Mouse (Mus musculus): ENCODE measurements around the gene Rph3al. TPM values are rescaled to one million over a fixed set of nuclear protein-coding genes. Genes with fewer than 3 reads are reported as not detected.

Gene Rph3al
- polyA plus RNA-seq (2015; fragmentation: Nextera tagmentation; extraction: Ambion mirVana): 14.5 and 15.4 TPM in 2 replicates

GRCm38 (mm10) chr11:75938379-75938906, at the start of gene Rph3al:
TSS of gene Rph3al (minus strand) at chr11:75938429.
- H3K4me1 ChIP-seq (replicated peaks; ENCODE audit: insufficient read depth, low read length): peaks cover 31% of the 10 kb centered on the region
- ATAC-seq (replicated peaks; ENCODE audit: low FRiP score, low read depth) (no peak), DNase-seq (ENCODE audit: low spot score) (no peak)
- H3K9ac ChIP-seq (ENCODE audit: low read depth, low read length): peak within 1 kb of the TSS; percentile 5; the same call in 1 of the 2 replicates
- H3K4me3 ChIP-seq (replicated peaks; ENCODE audit: low read depth, low read length): peak within 1 kb of the TSS; percentile 0; the same call in 1 of the 2 replicates
- H3K9me3 ChIP-seq (replicated peaks; ENCODE audit: low read length): no peaks in the 10 kb centered on the region
- 51% methylated on average over 6 of the region's 6 CpGs for WGBS
- TF ChIP-seq CTCF (IDR thresholded peaks at IDR 0.05; ENCODE audit: low read depth): no peak
- H3K27me3 ChIP-seq (ENCODE audit: insufficient read depth, low read length): no peaks in the 10 kb centered on the region
- H3K27ac ChIP-seq: peak within 1 kb of the TSS; percentile 72
- peak within 1 kb of the TSS; percentile 37 for H3K4me2 ChIP-seq (ENCODE audit: low read length)
- no peaks in the 10 kb centered on the region for H3K36me3 ChIP-seq (ENCODE audit: insufficient read depth, low read length)

DNA sequence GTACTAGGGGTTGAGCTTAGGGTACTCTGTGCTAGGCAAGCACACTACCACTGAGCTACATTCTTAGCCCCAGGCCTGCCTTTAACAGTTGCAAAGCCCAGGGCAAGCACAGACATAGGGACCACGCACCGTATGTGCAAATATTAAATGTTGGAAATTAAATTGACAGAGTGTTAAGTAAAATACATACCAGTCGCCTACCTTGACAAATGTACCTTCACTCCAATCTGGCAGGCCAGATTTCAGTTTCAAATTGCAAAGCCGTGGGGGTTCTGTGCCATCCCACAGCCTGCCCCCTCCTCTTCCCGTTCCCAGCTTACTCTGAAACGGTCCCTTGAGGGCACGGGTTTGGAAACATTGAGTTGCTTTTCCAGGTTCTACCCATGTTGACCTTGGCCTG, 47.7 kb upstream of the Rph3al start:
- Histone ChIP-seq H3K27ac (no peak overlapping the region), H3K36me3 (ENCODE audit: insufficient read depth, low read length) (no peaks in the 10 kb centered on the region), H3K4me3 (replicated peaks; ENCODE audit: low read depth, low read length) (no peak overlapping the region), H3K4me1 (replicated peaks; ENCODE audit: insufficient read depth, low read length) (no peaks in the 10 kb centered on the region), H3K9me3 (replicated peaks; ENCODE audit: low read length) (no peaks in the 10 kb centered on the region), H3K9ac (ENCODE audit: low read depth, low read length) (no peak overlapping the region), H3K27me3 (ENCODE audit: insufficient read depth, low read length) (no peaks in the 10 kb centered on the region), H3K4me2 (ENCODE audit: low read length) (no peak overlapping the region)
- no peak for ATAC-seq (replicated peaks; ENCODE audit: low FRiP score, low read depth)
- no peak for TF ChIP-seq CTCF (IDR thresholded peaks at IDR 0.05; ENCODE audit: low read depth)
- 63% methylated on average over 7 of the region's 7 CpGs for WGBS
- DNase-seq (ENCODE audit: low spot score): no peak

DNA sequence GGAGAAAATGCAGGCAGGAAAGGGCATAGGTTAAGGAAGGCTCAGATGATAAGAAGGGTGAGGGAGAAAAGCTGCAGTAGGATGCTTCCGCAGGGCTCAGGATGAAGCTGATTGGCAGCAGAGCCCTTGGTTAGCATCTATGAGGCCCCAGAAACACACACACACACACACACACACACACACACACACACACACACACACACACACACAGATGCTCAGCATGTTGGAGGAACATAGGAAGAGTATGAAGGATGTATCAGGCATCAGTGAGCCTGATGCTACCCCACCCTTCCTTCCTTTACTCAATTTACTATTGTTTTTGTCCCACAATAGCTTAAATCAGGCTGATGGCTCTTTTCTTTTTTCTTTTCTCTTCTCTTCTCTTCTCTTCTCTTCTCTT, 46.4 kb upstream of the Rph3al start:
- H3K4me2 ChIP-seq (ENCODE audit: low read length): no peak overlapping the region
- 69% methylated on average over 1 of the region's 1 CpGs for WGBS
- no peak overlapping the region for H3K9ac ChIP-seq (ENCODE audit: low read depth, low read length)
- DNase-seq (ENCODE audit: low spot score): no peak
- no peak overlapping the region for H3K4me3 ChIP-seq (replicated peaks; ENCODE audit: low read depth, low read length)
- no peak for TF ChIP-seq CTCF (IDR thresholded peaks at IDR 0.05; ENCODE audit: low read depth)
- H3K9me3 ChIP-seq (replicated peaks; ENCODE audit: low read length): no peaks in the 10 kb centered on the region
- H3K36me3 ChIP-seq (ENCODE audit: insufficient read depth, low read length): no peaks in the 10 kb centered on the region
- no peak for ATAC-seq (replicated peaks; ENCODE audit: low FRiP score, low read depth)
- no peaks in the 10 kb centered on the region for H3K27me3 ChIP-seq (ENCODE audit: insufficient read depth, low read length)
- H3K27ac ChIP-seq: no peak overlapping the region
- H3K4me1 ChIP-seq (replicated peaks; ENCODE audit: insufficient read depth, low read length): no peaks in the 10 kb centered on the region

DNA sequence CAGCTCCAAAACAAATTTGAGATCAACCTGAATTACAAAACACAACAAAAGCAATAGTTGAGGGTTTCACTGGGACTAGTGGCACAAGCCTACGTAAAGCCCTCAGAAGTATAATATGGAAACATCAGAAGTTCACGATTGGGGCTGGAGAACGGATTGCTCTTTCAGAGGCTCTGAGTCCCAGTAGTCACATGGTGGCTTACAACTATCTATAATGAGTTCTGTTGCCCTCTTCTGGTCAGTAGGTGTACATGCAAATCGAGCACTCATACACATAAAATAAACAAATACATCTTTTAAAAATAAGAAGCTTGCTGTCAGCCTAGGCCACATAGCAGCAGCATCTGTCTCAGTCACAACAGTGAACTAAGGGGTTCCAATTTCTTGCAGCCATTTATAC, 45.0 kb upstream of the Rph3al start:
- H3K4me1 ChIP-seq (replicated peaks; ENCODE audit: insufficient read depth, low read length): no peaks in the 10 kb centered on the region
- no peaks in the 10 kb centered on the region for H3K27me3 ChIP-seq (ENCODE audit: insufficient read depth, low read length)
- H3K4me3 ChIP-seq (replicated peaks; ENCODE audit: low read depth, low read length): no peak overlapping the region
- no peak overlapping the region for H3K9ac ChIP-seq (ENCODE audit: low read depth, low read length)
- H3K4me2 ChIP-seq (ENCODE audit: low read length): no peak overlapping the region
- TF ChIP-seq CTCF (IDR thresholded peaks at IDR 0.05; ENCODE audit: low read depth): peak; percentile 60
- no peaks in the 10 kb centered on the region for H3K9me3 ChIP-seq (replicated peaks; ENCODE audit: low read length)
- H3K27ac ChIP-seq: no peak overlapping the region
- no peaks in the 10 kb centered on the region for H3K36me3 ChIP-seq (ENCODE audit: insufficient read depth, low read length)
- ATAC-seq (replicated peaks; ENCODE audit: low FRiP score, low read depth): no peak
- peak; percentile 54 for DNase-seq (ENCODE audit: low spot score)
- 76% methylated on average over 4 of the region's 4 CpGs for WGBS

- no peaks in the 10 kb centered on the region for H3K9me3 ChIP-seq (replicated peaks; ENCODE audit: low read length)
- no peak for TF ChIP-seq CTCF (IDR thresholded peaks at IDR 0.05; ENCODE audit: low read depth)
- no peak overlapping the region for H3K4me3 ChIP-seq (replicated peaks; ENCODE audit: low read depth, low read length)
- H3K4me2 ChIP-seq (ENCODE audit: low read length): no peak overlapping the region
- H3K36me3 ChIP-seq (ENCODE audit: insufficient read depth, low read length): no peaks in the 10 kb centered on the region
- H3K27ac ChIP-seq: no peak overlapping the region
- H3K9ac ChIP-seq (ENCODE audit: low read depth, low read length): no peak overlapping the region
- WGBS: 47% methylated on average over 2 of the region's 2 CpGs
- no peaks in the 10 kb centered on the region for H3K4me1 ChIP-seq (replicated peaks; ENCODE audit: insufficient read depth, low read length)
- ATAC-seq (replicated peaks; ENCODE audit: low FRiP score, low read depth) (no peak), DNase-seq (ENCODE audit: low spot score) (no peak)
- no peaks in the 10 kb centered on the region for H3K27me3 ChIP-seq (ENCODE audit: insufficient read depth, low read length)
Measured at GRCm38 (mm10) chr11:75980413-75980812, 42.2 kb upstream of the Rph3al start.

DNA sequence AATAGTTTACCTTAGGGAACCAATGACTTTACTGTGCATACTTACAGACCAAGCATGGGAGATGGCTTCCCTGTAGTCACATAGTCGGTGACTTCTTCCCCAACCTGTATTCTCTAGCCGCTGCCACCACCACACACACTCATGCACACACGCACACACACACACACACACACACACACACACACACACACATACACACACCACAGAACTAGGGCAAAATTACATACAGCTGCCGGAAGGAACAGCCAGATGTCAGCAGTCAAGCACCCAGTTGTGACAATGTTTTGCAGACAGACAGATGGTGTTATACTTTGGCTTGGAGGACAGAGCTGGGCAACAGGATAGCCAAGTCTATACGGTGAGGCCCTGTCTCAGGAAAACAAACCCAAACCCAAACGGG, 39.8 kb upstream of the Rph3al start:
- Histone ChIP-seq H3K27me3 (ENCODE audit: insufficient read depth, low read length) (no peaks in the 10 kb centered on the region), H3K9me3 (replicated peaks; ENCODE audit: low read length) (no peaks in the 10 kb centered on the region), H3K4me1 (replicated peaks; ENCODE audit: insufficient read depth, low read length) (no peaks in the 10 kb centered on the region), H3K36me3 (ENCODE audit: insufficient read depth, low read length) (no peaks in the 10 kb centered on the region), H3K27ac (no peak overlapping the region), H3K9ac (ENCODE audit: low read depth, low read length) (no peak overlapping the region), H3K4me3 (replicated peaks; ENCODE audit: low read depth, low read length) (no peak overlapping the region), H3K4me2 (ENCODE audit: low read length) (no peak overlapping the region)
- WGBS: 80% methylated on average over 6 of the region's 6 CpGs
- no peak for DNase-seq (ENCODE audit: low spot score)
- no peak for ATAC-seq (replicated peaks; ENCODE audit: low FRiP score, low read depth)
- TF ChIP-seq CTCF (IDR thresholded peaks at IDR 0.05; ENCODE audit: low read depth): no peak

DNA sequence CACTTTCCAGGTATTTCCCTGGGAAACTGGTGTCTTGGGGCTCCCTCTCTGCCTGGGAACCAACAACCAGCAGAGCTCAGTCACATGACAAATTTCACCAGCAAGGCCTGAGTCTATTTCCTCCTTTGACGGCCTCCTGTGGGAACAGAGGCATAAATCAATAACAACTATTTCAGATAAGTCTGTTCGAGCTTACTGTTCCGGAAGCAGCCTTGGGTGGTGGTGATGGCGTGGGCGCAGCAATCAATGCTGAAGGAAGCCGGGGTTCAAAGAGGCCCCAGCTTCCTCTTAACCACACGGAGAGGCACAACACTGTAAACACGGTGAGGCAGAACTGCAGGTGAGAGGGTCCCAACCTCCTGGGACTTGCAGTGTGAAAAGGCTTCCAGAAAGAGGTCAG, 38.5 kb upstream of the Rph3al start:
- 39% methylated on average over 8 of the region's 8 CpGs for WGBS
- Histone ChIP-seq H3K27ac (no peak overlapping the region), H3K9ac (ENCODE audit: low read depth, low read length) (no peak overlapping the region), H3K27me3 (ENCODE audit: insufficient read depth, low read length) (no peaks in the 10 kb centered on the region), H3K4me3 (replicated peaks; ENCODE audit: low read depth, low read length) (no peak overlapping the region), H3K4me2 (ENCODE audit: low read length) (no peak overlapping the region), H3K4me1 (replicated peaks; ENCODE audit: insufficient read depth, low read length) (no peaks in the 10 kb centered on the region), H3K36me3 (ENCODE audit: insufficient read depth, low read length) (no peaks in the 10 kb centered on the region), H3K9me3 (replicated peaks; ENCODE audit: low read length) (no peaks in the 10 kb centered on the region)
- DNase-seq (ENCODE audit: low spot score): peak; percentile 52
- ATAC-seq (replicated peaks; ENCODE audit: low FRiP score, low read depth): no peak
- no peak for TF ChIP-seq CTCF (IDR thresholded peaks at IDR 0.05; ENCODE audit: low read depth)

All from kidney, postnatal 0 days (tissue).